Mouse (Mus musculus): ENCODE measurements around the gene Kbtbd4.
A peak's percentile ranks its signal among the peaks of the same experiment; 100 is the strongest.
"Not testable (repeated sequence)": the region's sequence is repeated elsewhere in the genome, so short reads cannot be mapped to it uniquely, and the experiment has no call there.

The Kbtbd4 gene

DNA sequence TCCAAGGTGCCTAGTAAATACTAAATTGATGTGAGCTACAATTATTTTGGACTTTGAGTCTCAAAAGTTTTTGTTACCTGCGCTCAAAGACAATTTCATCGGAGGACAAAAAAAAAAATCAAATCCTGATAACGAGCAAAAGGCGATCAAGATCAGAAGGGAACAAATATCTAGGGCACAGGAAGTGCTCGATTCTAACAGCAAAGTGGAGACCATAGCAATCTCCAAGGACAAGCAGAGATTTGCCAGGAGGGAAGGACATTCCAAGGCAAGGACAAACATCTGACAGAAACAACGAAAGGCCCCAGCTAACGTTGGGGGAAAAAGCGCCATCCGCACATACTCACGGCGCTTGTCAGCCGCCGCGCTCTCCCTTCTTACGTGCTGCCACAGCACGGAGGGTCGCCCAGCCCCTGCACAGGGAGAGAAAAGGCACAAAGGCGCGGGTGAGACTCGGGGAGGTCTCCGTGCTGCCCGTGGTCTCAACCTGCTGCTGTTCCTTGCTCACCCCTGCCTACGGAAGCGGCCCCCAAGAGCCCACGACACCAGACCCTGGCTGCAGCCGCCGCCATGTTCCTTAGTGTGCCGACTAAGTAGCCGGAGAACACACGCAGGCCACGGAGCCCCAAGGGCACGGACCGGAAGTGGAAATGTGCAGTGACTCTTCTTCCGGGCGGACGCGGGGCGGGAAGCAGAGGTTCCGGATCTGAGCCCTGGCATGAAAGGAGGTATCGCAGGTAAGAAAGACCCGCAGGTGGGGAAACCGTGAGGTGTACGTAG is at the start of gene Kbtbd4, which contains the start of gene Ndufs3:
TSS of gene Kbtbd4 (plus strand) at position 665 of the 780 bp plus-strand sequence.
TSS of gene Ndufs3 (minus strand) at position 752 of the 780 bp plus-strand sequence.
- DNase-seq, result peak; percentile 85 to 89

DNA sequence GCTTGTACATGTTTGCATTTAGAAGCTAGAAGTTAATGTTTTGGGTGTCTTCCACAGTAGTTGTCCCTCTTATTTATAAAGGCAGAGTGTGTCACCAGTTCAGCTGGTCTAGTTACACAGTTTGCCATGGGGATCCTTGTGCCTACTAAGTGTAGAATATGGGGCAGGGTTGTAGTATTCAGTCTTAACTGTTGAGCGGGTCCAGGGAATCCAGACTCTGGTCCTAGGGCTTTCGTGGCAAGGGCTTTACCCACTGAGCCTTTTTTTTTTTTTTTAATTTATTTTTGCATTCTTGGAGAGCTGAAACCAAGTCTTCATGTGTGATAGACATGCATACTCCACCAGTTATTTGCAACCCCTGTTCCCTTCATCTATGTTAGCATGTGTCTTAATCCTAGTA is 43.1 kb upstream of the Kbtbd4 start:
- no peak for DNase-seq

DNA sequence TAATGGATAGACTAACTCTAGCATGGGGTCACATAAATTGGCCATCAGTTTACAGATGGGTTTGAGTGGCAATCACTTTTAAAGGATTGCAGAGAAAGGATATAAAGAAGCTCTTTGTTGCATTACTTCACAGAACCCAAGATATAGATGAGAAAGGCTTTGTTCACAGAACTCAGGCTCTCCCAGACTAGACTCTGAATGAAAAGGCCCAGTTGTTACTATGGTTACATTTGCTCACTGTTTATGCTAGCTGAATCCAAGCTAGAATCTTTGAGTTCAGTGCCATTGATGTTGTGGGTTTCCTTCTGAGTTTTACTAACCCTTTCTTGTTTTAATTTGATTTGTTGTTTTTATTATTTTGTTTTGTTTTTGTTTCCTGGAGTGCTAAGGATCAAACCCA is 40.4 kb upstream of the Kbtbd4 start:
- no peak for DNase-seq

- DNase-seq, result peak; percentile 67 to 82
Observed at GRCm38 (mm10) chr2:90866524-90866923, 38.0 kb upstream of the Kbtbd4 start.

DNA sequence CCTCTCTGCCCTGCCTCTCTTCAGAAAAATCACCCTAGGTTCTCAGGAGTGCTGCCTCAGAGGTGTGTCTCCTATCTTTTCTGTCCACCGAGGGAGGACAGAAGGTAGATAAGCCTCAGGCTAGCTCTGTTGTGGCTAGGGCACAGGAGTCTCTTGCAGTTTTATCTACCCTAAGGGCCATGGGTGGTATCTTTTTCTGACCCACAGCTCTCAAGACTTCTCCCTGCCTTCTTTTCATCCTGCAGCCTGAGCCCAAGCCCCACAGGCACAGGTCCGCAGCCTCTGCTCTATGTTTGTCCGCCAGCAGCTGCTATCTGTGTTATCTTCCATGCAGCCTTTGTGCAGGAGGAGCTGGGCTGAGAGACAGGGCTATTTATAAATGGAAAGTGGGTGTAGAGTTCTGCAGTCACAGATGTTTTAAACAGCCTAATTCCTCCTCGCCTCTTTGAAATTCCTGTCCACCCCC is 34.4 kb upstream of the Kbtbd4 start:
- no peak for DNase-seq

GRCm38 (mm10) chr2:90871180-90871961 is 33.2 kb upstream of the Kbtbd4 start:
- no peak for DNase-seq

GRCm38 (mm10) chr2:90874025-90874424 is 30.5 kb upstream of the Kbtbd4 start:
- DNase-seq, result no peak

GRCm38 (mm10) chr2:90875239-90875638 is 29.3 kb upstream of the Kbtbd4 start:
- DNase-seq, result no peak

- no peak for DNase-seq
Observed at GRCm38 (mm10) chr2:90877584-90878259, 26.8 kb upstream of the Kbtbd4 start.

DNA sequence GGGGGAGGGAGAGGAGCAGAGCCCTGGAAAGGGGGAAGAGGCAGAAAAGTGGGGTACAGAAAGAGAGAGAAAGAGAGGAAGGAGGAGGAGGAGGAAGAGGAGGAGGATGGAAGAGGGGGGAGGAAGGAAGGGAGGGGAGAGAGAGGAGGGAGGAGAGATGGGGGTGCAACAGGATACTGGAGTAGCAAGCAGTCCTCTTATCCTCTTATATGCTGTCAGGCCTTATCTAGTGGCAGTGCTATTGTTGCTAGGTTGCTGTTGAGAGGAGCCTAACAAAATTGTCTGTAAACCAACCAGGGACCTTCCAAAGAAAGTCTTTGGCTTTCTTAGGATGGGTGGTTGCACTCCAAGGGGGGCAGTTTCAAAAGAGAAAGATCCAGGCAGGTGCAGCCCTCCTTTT is 25.1 kb upstream of the Kbtbd4 start:
- no peak for DNase-seq

GRCm38 (mm10) chr2:90880144-90880785 is 24.3 kb upstream of the Kbtbd4 start:
- no peak for DNase-seq

DNA sequence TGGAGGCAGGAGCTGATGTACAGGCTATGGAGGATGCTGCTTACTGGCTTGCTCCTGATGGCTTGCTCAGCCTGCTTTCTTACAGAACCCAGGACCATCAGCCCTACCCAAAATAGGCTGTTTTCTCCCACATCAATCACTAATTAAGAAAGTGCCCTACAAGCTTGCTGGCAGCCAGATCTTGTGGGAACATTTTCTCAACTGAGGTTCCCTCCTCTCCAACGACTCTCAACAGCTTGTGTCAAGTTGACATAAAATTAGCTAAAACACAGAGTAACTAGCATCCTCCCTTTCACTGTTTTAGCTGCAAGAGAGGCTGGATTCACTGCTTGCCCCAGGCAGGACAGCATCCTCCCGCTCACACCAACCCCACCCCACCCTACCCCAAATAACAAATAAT is 22.7 kb upstream of the Kbtbd4 start:
- no peak for DNase-seq

DNA sequence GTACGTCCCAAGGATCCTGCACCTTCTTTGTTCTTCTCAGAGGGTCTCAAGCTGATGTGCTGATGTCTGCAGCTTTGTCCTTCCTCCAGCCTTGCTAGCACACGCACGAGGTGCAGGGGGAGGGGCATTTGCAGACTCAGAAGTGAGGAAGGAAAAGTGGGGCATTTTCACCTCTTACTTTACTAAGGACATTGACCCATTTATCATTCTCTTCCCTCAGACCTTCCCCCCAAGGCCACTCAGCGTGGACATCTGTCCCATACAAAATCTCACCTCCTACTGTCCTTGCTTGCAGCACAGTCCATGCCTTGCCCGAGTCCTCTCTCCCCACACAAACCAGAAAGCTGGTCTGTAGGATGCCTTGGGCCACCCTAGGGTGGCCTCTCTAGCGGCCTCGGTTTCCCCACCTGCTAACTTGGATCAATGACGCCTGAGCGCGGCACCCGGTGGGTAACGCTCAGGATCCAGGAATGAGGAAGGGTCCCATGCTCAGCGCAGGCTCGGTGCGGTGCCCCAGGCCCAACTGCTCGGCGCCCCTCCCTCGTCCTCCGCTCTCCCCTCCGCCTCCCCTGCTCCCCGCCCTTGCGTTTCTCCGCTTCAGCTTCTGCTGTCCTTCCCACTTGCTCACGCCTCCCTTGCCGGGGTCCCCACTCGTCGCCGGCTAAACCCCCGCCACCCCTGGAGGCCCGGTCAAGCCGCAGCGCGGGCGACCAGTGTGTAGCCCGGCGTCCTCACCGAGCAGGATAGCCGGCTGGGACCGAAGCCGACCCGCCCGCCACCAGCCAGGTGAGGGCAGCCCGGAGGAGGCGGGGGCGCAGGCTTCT is 19.1 kb upstream of the Kbtbd4 start, which contains the start of gene C1qtnf4:
TSS of gene C1qtnf4 (plus strand) at position 643 of the 824 bp plus-strand sequence.
- DNase-seq, result no peak

GRCm38 (mm10) chr2:90886436-90886835 is 18.1 kb upstream of the Kbtbd4 start:
- no peak for DNase-seq

DNA sequence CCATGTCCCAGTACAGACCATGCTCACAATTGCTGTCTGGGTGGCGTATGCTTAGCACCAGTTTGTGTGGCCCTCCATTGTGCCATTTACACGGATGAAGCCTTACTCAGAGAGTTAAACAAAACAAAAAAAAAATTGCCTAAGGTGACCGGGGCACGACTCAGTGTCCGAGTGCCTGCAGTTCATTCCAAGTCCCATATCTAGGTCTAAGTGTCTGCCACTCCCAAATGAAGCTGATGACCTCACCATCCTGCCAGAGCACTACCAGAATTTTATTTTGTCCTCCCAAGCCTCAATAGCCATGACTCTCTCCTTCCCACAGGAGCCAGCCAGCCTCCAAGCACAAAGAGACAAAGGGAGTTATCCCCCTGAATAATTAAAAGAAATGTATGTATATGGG is 16.9 kb upstream of the Kbtbd4 start:
- DNase-seq, result no peak

- DNase-seq, result peak; percentile 24 to 28
Observed at GRCm38 (mm10) chr2:90889550-90890548, 14.7 kb upstream of the Kbtbd4 start.

GRCm38 (mm10) chr2:90893673-90894298 is 10.8 kb upstream of the Kbtbd4 start:
- no peak for DNase-seq

GRCm38 (mm10) chr2:90894299-90894677 is 10.3 kb upstream of the Kbtbd4 start:
- DNase-seq, result not testable (repeated sequence)

GRCm38 (mm10) chr2:90903398-90903797 is 1.1 kb upstream of the Kbtbd4 start:
- no peak for DNase-seq

- no peak for DNase-seq
Observed at GRCm38 (mm10) chr2:90904856-90905224, 300 bp downstream of the Kbtbd4 start.

Measured in kidney, adult 8-10 months (tissue).